ENCODE assay signal across 21 mouse cellular contexts in genomic region chr13:114822871-114823270, GRCm38 (mm10). TPM values are rescaled to one million over a fixed set of nuclear protein-coding genes. Genes with fewer than 3 reads are reported as not detected.
DNase-seq lines count a peak whose midpoint lies in the region; ATAC-seq and TF ChIP-seq lines count a peak whose summit lies in the region.
"Had no signal": no experiment of that assay in that cellular context is flagged by ENCODE, and none has a peak within 500 bp of the region (broad histone marks: within the 10 kb centered on the region; RNA-seq: fewer than 3 reads in every experiment).

No protein-coding gene starts in this region.

- no peak for TF ChIP-seq CTCF in intestine, postnatal 0 days (IDR thresholded peaks at IDR 0.05; ENCODE audit: low read depth)

- 0 out of 2 replicates have a peak, but pooled peaks cover 7% of the 10 kb centered on the region for H3K36me3 ChIP-seq in intestine, embryonic 15.5 days
- peaks cover 4% of the 10 kb centered on the region; the same call in 1 of the 2 replicates for H3K36me3 ChIP-seq in intestine, embryonic 16.5 days (ENCODE audit: control insufficient read depth, insufficient read depth, low read length)
- H3K36me3 ChIP-seq in intestine, postnatal 0 days (ENCODE audit: control insufficient read depth, insufficient read depth) = peaks cover 52% of the 10 kb centered on the region
- peaks cover 37% of the 10 kb centered on the region for H3K36me3 ChIP-seq in heart, embryonic 12.5 days

- WGBS in intestine, embryonic 15.5 days = 66% methylated on average over 2 of the region's 2 CpGs
- 61% methylated on average over 2 of the region's 2 CpGs for WGBS in intestine, embryonic 16.5 days
- WGBS in intestine, postnatal 0 days = 65% methylated on average over 2 of the region's 2 CpGs
- WGBS in heart, embryonic 12.5 days = 95% methylated on average over 2 of the region's 2 CpGs

- no peak overlapping the region for H3K4me3 ChIP-seq in intestine, embryonic 15.5 days (replicated peaks)
- no peak overlapping the region for H3K4me3 ChIP-seq in intestine, embryonic 16.5 days (ENCODE audit: low read length)
- no peak overlapping the region for H3K4me3 ChIP-seq in intestine, postnatal 0 days (ENCODE audit: low read depth, low read length)
- H3K4me3 ChIP-seq in heart, embryonic 12.5 days = no peak overlapping the region

- ATAC-seq in intestine, embryonic 15.5 days = peak; percentile 75
- ATAC-seq in intestine, embryonic 16.5 days = peak; percentile 74
- peak; percentile 71 for ATAC-seq in intestine, postnatal 0 days
- ATAC-seq in heart, embryonic 12.5 days (ENCODE audit: insufficient number of reproducible peaks, low FRiP score) = no peak
- ATAC-seq: activated CD4-positive, CD25-positive, alpha-beta regulatory T cell, adult 4 months; CD4-positive, CD25-positive, alpha-beta regulatory T cell, adult 4 months; Patski had no signal

- DNase-seq in kidney, postnatal 4 days = no peak
- DNase-seq in ovary, adult 18-20 months (ENCODE audit: low spot score) = no peak
- DNase-seq: adrenal gland, adult 2 months; adrenal gland, adult 8-10 months; adrenal gland, postnatal 10 days; adrenal gland, postnatal 14 days; adrenal gland, postnatal 25 days; adrenal gland, postnatal 36 days; B cell, adult 2 months; cerebellum, adult 11 months; cerebellum, adult 11-12 months; cerebellum, adult 18-20 months had no signal

- H3K9me3 ChIP-seq in intestine, embryonic 15.5 days = no peaks in the 10 kb centered on the region
- H3K9me3 ChIP-seq in intestine, embryonic 16.5 days (ENCODE audit: control insufficient read depth, low read length) = no peaks in the 10 kb centered on the region
- no peaks in the 10 kb centered on the region for H3K9me3 ChIP-seq in intestine, postnatal 0 days (ENCODE audit: control insufficient read depth)
- H3K9me3 ChIP-seq in heart, embryonic 12.5 days (replicated peaks) = no peaks in the 10 kb centered on the region
- H3K9me3 ChIP-seq: G1E had no signal

- no peaks in the 10 kb centered on the region for H3K4me1 ChIP-seq in intestine, embryonic 15.5 days (replicated peaks)
- peaks cover 11% of the 10 kb centered on the region for H3K4me1 ChIP-seq in intestine, embryonic 16.5 days (ENCODE audit: control insufficient read depth, insufficient read depth, low read length)
- H3K4me1 ChIP-seq in intestine, postnatal 0 days (replicated peaks; ENCODE audit: control insufficient read depth, insufficient read depth, low read length) = 0 out of 2 replicates have a peak, but pooled peaks cover 3% of the 10 kb centered on the region
- H3K4me1 ChIP-seq in heart, embryonic 12.5 days (replicated peaks) = peaks cover 8% of the 10 kb centered on the region

- H3K9ac ChIP-seq in intestine, embryonic 15.5 days = no peak overlapping the region
- no peak overlapping the region for H3K9ac ChIP-seq in intestine, embryonic 16.5 days (ENCODE audit: low read depth, low read length)
- no peak overlapping the region for H3K9ac ChIP-seq in intestine, postnatal 0 days (ENCODE audit: low read depth, low read length)
- H3K9ac ChIP-seq in heart, embryonic 12.5 days = no peak overlapping the region

- no peaks in the 10 kb centered on the region for H3K27me3 ChIP-seq in intestine, embryonic 15.5 days (replicated peaks)
- H3K27me3 ChIP-seq in intestine, embryonic 16.5 days (replicated peaks; ENCODE audit: control insufficient read depth, insufficient read depth, low read length) = no peaks in the 10 kb centered on the region
- no peaks in the 10 kb centered on the region for H3K27me3 ChIP-seq in intestine, postnatal 0 days (replicated peaks; ENCODE audit: control insufficient read depth, insufficient read depth, low read length)
- no peaks in the 10 kb centered on the region for H3K27me3 ChIP-seq in heart, embryonic 12.5 days (replicated peaks)
- H3K27me3 ChIP-seq: CH12.LX, Patski had no signal

- no peak overlapping the region for H3K27ac ChIP-seq in intestine, embryonic 15.5 days
- no peak overlapping the region; the same call in 1 of the 2 replicates for H3K27ac ChIP-seq in intestine, embryonic 16.5 days (ENCODE audit: low read length)
- H3K27ac ChIP-seq in intestine, postnatal 0 days (ENCODE audit: low read depth, low read length) = peak overlapping the region; percentile 50; the same call in 1 of the 2 replicates
- no peak overlapping the region for H3K27ac ChIP-seq in heart, embryonic 12.5 days (ENCODE audit: poor library complexity, severe bottlenecking)

- no peak overlapping the region for H3K4me2 ChIP-seq in intestine, embryonic 15.5 days (replicated peaks)
- H3K4me2 ChIP-seq in intestine, embryonic 16.5 days (ENCODE audit: low read depth, low read length) = no peak overlapping the region
- no peak overlapping the region for H3K4me2 ChIP-seq in intestine, postnatal 0 days (replicated peaks; ENCODE audit: low read depth)
- no peak overlapping the region for H3K4me2 ChIP-seq in heart, embryonic 12.5 days

RNA-seq across cellular contexts. Expression of gene Mocs2, which starts 4.8 kb away (rescaled TPM):
- 104 TPM in 2 replicates for polyA plus RNA-seq in intestine, embryonic 15.5 days (2015; fragmentation: Nextera tagmentation; extraction: Ambion mirVana)
- polyA plus RNA-seq in intestine, embryonic 16.5 days (2015; fragmentation: Nextera tagmentation; extraction: Ambion mirVana) = 111 and 114 TPM in 2 replicates
- 215 and 221 TPM in 2 replicates for polyA plus RNA-seq in intestine, postnatal 0 days (2015; fragmentation: Nextera tagmentation; extraction: Ambion mirVana)
- 51.7 and 56.8 TPM in 2 replicates for polyA plus RNA-seq in heart, embryonic 12.5 days (2016; fragmentation: Nextera tagmentation; extraction: Ambion mirVana)
